Mouse (Mus musculus) urinary bladder, postnatal 36 days (tissue): Measurements from ENCODE around the gene Sgip1.

ENCODE experiments used
- DNase-seq, 2 experiments: peaks; one replicate each; pipeline ENCODE4 v3.0.0; 2022; ENCODE audit warnings: low spot score in 2 of 2, mixed read lengths in 1 of 2

The Sgip1 gene

DNA sequence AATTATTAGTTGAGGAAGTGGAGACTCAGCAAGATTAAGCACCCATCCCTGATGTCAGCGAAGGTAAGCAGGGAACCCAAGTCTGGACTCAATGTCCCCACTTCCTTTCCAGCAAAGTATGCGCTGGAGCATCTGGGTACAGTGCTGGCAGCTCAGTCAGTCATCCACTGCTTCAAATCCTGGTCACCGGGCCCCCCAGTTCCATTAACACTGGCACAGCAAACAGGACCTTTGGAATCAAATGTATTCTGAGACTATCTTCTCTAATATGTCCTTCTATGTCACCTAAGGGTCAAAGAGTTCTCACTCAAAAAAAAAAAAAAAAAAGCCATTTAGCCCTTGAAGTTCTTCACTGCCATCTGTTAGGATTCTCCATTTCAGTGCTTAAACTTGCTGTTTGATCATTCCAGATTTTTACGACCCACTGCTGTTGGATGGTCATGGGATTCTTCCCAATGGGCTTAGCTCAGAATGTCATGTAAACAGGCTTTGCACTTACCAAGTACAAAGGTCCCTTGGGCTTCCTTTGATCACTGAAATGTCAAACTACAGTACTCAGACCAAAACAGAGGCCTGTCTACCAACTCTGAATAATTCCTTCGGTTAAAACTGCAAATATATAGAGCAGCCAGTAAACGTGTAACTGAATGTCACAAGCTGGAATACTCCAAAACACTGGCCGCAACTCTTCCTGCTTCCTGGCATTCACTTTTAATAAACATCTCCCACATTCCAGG, 99.1 kb downstream of the Sgip1 start:
- no peak for DNase-seq

DNA sequence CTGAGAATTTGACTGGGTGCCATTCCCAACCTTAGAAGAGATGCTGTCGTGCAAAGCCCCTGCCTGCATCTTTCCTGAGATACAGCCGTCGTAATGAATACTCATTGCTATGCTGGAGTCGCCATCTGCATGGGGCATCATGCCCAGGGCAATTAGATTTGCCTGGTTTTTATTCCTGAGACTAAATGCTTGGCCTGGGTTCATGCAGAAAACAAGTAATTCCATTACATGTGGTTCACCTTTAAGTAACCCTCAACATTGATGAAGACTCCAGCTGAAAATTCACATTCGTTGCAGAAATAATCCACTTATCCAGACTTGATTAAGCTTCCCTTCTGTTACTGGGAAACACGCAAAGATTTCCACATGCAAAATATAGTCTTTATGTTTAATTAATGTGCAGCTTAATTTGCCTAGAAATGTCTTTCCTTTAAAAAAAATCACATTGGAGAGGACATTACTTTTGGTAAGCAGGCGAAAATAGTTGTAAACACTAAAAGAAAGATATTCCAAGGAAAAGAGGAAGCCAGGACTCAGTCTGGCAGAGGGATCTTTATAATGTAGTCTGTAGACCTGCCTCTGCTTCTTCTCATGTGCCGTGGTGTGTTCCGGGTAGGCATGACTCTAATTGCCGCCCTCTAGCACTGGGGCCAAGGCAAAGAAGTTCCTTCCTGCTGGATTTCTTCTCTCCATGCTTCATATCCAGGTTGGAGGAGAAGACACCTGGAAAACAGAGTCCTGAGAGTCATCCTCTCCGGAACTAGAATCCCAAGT, 100.0 kb downstream of the Sgip1 start:
- no peak for DNase-seq

DNA sequence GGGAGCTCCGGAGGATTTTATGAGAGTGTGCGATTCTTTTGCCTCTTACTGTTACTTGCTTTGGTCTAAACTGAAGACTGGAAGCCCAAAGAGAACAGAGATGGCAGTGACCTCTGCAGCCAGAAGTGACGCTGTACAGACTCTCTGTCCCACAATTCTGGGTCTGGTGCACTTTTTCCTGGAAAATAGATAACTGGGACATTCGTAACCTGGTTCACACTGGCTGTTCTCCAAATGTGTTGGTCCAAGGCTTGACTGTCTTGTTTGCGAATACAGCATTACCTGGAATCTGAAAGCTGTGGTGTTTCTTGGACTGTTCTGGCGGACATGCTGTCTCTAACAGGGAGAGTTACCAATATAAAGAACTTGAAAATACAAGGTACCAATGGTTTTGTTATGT, 109.4 kb downstream of the Sgip1 start:
- DNase-seq: no peak

DNA sequence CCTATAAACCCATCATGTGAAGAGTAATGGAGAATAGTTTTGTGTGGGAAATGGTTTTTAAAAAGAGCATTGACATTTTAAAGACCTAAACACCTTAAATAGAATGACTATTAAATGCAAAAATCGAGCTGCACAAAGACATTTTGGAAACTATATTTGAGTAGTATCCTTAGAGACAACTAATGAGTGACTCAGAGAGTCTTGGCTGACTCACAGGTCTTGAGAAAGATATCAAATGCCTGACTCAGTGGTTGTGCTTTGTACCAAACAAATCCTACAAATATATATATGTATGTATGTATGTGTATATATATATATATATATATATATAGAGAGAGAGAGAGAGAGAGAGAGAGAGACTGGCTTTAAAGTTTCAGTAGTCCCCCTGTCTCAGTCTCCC, 110.1 kb downstream of the Sgip1 start:
- DNase-seq: no peak

DNA sequence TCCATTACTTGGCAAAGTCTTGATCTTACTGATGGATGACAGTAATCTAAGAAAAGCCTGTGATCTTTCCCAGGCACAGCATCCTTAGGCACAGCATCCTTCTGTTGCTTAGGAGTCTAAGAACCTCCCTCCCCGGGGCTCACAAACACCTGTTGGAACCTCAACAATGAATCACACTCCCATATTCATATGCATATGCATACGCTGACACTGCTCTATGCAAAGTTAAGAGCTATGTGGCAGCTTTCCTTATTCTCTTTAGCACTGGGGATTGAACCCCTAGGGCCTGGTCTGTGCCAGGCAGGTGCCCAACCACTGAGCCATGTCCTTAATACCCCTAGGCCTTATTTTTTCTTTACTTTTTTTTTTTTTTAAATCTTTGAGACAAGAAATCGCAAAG, 111.2 kb downstream of the Sgip1 start:
- no peak for DNase-seq

GRCm38 (mm10) chr4:102852808-102853207, 111.7 kb downstream of the Sgip1 start:
- DNase-seq: no peak

DNA sequence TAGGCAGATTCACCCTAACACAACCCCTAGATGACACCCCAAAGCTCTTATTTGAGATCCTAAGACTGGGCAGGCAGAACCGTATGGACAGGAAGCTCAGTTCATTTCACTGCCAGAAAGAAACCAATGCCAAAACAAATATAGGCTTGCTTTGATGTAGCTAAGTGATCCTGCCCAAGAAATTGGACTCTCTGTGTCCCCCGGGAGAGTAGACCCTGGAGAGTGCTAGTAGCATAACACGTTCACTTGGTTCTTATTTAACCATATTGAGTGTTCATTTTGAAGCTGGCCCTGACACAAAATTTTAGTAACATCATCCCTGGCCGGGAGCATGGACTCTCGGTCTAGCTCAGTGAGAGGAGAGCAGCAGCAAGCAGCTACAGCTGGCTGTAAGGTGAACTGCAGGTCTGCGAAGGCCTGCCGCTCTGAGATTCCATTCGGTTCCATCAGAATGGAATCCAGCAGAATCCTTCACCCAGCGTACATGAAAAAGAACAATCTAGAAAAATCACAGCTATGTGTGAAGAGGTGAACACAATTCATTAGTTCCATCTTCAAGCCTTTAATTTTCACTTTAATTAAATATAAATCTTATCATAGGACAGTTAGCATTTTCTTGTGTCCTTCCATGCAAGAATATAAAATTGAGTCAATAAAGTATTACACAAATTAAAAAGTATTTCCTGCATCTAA, 112.4 kb downstream of the Sgip1 start:
- no peak for DNase-seq

DNA sequence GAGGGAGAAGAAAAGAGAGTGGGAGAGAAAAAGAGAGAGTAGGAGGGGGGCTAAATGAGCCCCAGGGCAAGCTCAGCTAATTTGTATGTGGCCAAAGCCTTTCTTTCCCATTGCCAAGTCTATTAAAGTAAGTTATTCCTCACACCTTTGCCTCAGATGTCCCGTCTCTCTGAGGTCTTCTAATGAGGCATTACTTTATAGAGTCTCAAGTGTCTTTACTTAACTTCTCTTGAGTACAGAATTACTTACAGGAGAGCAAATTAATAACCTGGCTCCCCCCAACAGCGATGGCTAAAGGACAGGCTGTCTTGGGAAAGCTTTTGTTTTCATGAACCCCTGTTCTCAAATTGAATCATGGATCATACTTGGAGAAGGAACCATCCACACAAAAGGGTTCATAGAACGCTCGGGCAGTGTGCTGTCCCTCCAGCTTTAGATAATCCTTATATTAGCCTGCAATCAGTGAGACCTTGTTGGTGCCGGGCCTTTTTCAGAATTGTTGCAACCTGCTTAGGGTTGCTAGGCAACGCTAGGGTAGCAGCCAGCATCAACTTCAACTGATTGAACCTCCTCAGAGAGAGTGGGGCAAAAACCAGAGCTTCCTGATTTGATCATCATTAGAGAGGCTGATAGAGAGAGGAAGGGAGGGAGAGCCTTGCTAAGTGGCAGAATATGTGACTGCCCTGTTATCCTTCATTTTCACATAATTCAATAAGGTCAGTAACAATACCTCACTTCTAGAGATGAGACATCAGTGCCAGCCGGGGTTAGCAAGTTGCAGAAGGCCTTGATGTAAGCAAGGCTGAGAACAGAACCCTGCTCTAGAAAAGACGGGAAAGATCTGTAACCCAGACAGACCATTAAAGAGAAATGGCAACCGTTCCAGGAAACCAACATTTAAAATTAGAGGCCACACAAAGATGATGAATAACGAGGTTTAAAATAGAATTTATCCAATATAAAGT, 114.1 kb downstream of the Sgip1 start:
- no peak for DNase-seq

GRCm38 (mm10) chr4:102856086-102856485, 115.0 kb downstream of the Sgip1 start:
- DNase-seq: no peak

GRCm38 (mm10) chr4:102859259-102860194, 118.4 kb downstream of the Sgip1 start:
- DNase-seq: no peak

DNA sequence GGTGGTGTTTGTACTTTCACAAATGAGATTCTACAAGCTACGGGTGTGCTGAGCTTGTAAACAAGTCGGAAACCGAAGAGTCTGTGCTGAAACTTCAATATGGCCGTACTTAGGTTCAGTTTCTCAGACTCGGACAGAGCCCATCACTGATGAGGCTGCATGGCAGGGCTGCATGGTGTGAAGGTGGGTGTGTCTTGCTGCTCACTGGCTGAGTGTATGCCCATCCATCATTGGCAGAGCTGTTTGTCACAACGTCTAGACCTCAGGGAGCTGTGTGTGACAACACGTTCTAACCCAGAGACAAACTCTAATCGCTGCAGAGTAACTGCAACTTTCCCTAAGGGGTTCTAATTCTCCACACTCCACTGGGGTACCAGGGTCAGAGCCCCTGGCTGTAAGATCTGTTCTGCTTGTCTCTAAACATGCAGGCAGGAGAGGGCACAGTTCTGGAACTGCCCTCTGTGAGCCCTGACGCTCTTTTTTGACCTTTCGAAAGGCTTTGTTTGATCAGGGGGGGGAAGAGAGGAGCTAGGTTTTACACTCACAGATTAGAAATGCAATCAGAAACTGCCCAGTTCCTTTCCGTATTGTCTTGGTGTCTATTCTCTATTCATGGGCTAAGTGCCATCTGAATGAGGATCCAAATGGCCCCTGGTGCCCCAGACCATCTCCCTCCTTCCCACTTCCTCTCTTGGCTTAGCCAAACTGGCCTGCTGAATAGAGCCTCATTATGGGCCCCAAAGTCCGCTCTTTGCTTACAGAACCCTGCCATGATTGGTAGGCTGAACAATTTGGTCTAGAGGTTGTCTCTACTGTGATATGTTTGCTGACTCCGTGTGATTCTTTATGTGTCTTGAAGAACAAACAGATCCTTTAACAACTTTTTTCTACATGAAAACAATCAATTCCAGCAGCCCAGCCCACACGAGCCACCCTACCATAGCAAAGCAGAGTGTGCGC, 121.9 kb downstream of the Sgip1 start:
- DNase-seq: no peak

DNA sequence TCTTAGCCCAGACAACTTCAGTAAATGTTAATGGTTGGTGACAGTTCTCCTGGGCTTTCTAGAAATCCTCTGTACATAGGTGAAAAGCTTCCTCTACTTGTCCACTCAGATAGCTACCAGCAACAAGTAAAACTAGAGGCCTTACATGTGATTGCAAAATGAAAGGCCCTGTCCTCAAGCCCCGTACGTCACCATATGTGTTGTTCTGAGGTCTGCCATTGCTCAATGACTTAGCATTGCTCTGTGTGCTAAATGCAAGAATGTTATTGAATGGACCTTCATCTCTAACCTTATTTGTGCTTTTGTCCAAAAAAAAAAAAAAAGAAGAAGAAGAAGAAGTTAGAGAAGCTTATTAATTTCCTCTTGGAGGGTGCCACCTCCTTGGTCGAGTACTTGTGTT, 125.4 kb downstream of the Sgip1 start:
- no peak for DNase-seq

DNA sequence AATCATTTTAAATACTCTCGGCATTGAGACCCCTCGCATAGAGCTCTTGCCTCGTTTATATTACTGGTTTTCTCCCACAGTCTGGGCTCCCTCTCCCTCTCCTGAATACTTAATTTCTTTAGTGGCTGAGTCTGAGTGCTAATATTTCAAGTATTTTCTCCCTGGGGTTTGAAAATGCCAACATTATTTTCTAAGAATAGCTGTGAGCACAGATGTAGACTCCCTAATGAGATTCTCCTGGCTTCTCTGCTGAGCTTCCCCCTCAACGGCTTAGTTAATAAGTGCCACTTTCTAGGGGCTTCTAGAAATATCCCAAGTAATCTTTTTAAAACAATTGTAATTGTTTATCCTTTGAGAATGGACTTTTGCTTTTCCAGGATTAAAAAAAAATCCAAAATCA, 130.2 kb downstream of the Sgip1 start:
- DNase-seq: no peak

DNA sequence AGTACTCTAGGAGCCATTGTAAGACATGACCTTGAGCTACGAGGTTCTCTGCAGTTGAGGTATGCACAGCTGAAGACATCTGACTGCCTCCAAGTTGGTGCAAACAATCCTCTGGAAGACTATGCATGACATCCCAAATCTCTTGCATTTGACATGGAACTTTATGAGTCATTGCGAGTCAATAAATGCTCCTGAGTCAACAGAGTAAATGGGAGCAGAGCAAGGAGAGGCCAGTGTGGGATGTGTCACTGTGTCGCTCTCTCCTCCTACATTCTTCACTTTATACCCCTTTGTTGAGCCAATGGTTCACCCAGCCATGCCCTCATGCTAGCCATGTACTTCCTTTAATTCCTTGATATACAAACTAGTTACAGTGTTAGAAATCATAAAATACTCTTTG, 142.0 kb downstream of the Sgip1 start:
- DNase-seq: no peak

DNA sequence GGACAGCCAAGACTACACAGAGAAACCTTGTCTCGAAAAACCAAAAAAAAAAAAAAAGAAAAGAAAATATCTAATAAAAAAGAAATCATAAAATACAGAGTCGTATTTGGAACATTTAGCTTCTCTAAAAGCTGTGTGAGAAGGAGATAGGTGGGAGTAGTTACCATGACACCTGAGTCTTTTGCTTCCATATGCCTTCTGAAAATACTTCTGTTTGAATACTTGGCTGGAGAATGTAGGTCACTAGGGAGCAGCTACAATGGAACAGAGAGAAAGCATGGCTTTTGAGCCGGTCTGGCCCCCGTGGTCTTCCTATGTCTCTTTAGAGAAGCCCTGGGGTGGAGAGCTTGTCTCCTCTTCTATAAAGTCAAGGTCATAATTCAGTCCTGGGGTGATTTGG, 143.1 kb downstream of the Sgip1 start:
- no peak for DNase-seq

GRCm38 (mm10) chr4:102886459-102886858, 145.4 kb downstream of the Sgip1 start:
- no peak for DNase-seq

DNA sequence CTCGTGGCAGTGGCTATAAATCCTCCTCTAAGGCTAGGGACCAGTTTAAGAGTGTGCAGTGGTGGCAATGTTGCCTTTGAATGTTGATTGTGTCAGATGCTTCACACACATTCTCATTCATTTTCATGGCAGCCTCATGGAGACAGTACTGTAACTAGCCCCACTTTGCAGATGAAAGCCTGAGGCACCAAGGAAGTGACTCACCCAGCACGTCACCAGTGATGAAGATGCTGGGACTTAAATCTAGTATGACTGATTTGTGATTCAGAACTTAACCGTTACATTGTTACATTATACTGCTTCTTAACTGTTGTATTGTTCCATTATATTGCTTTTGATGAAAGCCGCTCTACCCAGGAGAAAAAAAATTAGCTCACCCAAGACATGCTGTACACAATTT, 145.8 kb downstream of the Sgip1 start:
- DNase-seq: no peak

DNA sequence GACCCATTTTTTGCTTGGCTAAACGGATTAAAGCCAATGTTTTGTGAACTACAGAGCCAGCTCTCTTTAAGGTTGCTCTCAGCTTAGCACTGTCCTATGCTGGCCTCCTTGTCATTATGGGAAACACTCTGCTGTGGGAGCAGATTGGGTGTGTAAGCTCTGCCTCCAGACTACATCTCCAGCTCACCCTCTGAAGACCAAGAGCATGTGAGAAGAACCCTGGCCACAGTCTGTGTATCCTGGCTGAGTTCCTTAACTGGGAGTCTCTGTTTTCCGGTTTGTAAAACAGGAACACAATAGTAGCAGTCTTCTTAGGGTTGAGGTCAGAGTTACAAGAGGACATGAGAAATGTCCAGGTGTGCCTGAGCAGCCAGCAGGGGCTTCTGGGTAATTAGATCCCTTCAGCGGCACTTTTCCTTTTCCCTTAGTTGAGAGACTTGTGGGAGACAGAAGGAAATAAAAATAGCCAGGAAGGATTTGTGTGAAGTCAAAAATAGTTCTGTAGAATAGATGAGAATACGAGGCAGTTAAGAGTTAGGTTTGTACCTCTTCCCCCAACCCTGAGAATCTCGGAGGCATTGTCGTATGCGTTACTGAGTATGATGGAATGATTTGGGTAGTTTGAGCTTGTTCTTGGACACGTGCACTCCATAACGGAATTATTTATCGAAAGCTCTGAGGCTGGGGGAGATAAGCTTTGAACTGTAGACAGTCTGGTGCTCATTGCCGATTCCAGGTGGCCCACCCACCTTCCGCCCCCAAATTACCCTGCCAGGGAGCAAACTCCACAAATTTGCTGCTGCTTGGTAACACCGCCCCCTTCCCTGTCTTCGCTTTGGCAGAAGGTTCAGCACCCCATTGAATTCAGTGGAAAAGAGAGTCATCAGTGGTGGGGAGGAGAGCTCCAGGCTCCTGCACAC, 146.9 kb downstream of the Sgip1 start:
- no peak for DNase-seq
